Mouse (Mus musculus): ENCODE measurements around the gene Ros1.

Gene Ros1

GRCm38 (mm10) chr10:52023213-52024052, 171.6 kb downstream of the Ros1 start:
- no peak for DNase-seq (ENCODE audit: extremely low read depth, low read depth)

DNA sequence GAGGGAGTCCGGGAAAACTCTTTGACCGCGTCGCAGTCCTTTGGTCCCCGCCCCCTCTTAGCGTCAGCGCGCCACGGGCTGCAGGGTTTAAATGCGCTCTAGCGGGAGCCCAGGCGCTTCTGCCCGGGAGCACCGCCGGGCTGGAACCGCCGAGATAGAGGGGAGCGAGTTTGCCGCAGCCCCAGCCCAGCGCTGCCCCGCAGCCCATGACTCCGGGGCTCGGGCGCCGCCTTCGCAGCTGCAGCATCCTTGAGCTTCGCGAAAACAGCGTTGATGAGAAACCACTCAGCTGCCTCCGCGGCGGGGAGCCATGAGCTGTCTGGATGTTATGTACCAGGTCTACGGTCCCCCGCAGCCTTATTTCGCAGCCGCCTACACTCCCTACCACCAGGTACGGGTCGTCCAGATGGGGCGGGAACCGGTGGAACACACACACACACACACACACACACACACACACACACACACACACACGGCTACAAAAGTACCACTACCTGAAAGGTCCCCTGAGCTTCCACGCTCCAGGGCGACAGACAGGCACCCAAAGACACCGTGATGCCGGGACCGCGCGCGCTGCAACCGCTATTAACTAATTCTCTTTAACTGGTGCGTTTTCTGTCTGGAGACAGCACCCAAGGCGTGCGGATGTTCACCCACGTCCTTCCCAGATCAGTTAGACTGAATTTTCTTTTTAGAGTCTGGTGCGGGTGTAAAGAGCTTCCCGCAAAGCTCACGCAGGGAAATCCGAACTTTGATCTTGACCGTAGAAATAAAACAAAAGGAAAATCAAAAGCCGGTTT, 172.4 kb downstream of the Ros1 start, which contains the start of gene Vgll2:
Gene Vgll2 (plus strand): TSS at position 90 of the 800 bp plus-strand sequence.
- DNase-seq (ENCODE audit: extremely low read depth, low read depth): no peak

GRCm38 (mm10) chr10:52021736-52022394, 173.2 kb downstream of the Ros1 start:
- no peak for DNase-seq (ENCODE audit: extremely low read depth, low read depth)

DNA sequence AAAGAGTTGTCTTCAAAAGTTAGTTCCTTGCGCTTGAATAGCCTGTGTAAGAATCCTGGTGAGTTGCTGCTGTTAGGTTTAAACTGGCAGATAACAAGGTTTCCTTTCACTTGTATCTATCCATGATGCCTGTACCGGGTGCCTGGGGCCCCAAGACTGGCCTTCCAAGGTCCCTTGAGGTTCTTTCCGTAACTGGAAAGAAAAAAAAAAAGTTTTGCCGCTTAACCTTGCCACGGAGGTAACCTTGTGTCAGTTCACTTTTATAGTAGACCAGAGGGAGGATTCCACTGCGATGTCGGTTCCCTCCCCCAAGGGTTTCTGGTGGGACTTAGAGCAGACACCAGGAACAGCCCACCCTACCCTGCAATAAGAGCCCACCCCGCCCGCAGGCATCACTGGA, 173.8 kb downstream of the Ros1 start:
- no peak for DNase-seq (ENCODE audit: extremely low read depth, low read depth)

DNA sequence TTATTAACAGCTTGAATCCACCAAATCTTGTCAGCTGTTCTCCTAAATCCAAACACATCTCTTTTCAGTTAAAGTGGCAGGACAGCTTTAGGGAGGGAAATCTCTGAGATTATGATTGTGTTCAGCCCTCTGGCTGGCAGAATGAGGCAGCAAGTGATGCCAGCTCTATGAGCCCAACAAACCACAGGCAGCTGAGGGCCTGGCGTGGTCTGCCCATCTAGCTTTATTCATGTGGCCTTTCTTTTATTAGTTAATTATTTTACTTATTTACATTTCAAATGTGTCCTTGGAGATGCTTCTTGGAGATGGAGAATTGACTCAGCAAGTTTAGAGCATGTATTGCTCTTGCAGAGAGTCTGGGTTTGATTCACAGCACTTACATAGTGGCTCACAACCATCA, 176.6 kb downstream of the Ros1 start:
- DNase-seq (ENCODE audit: extremely low read depth, low read depth): no peak
